ENCODE assay signal across 9 mouse cellular contexts in the genomic region with DNA sequence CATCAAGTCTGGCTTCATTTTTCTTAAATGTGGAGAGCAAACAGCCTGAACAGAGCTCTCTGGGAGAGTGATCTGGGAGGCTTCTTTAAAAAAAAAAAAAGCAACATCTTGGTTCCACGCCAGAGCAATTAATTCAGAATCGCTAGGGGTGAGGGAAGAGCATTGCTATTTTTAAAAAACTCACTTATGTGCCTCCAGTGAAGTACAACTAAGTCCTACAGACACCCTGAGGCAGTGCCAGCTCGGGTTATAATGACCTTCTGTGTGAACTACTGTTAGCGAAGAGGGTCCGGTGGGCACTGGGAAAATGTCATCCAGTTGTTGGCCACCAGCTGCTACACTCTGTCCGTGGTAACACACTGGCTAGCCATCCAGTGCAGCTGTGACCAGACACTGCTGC. TPM values are rescaled to one million over a fixed set of nuclear protein-coding genes. Genes with fewer than 3 reads are reported as not detected.
DNase-seq lines count a peak whose midpoint lies in the region; ATAC-seq lines count a peak whose summit lies in the region.
"Had no signal": no experiment of that assay in that cellular context is flagged by ENCODE, and none has a peak within 500 bp of the region (broad histone marks: within the 10 kb centered on the region; RNA-seq: fewer than 3 reads in every experiment).

No protein-coding gene starts in this region.

- H3K36me3 ChIP-seq in heart, embryonic 10.5 days, result no peaks in the 10 kb centered on the region
- no peaks in the 10 kb centered on the region for H3K36me3 ChIP-seq in kidney, embryonic 14.5 days (ENCODE audit: control insufficient read depth, insufficient read depth, low read length)
- H3K36me3 ChIP-seq: midbrain, embryonic 12.5 days had no signal

- DNase-seq in heart, adult 18-20 months, result peak; percentile 64 to 67
- no peak for DNase-seq in heart, embryonic 10.5 days (ENCODE audit: low spot score)
- DNase-seq in right cerebral cortex, postnatal 10 days (ENCODE audit: low spot score in 2 of 2), result peak; percentile 49 to 66
- no peak for DNase-seq in right cerebral cortex, adult 2 months (ENCODE audit: low spot score in 2 of 2)
- DNase-seq in adrenal gland, postnatal 10 days, result no peak
- no peak for DNase-seq in layer of hippocampus, postnatal 36 days

- ATAC-seq in kidney, embryonic 14.5 days (ENCODE audit: low FRiP score, low TSS enrichment), result 0 out of 2 replicates have a peak, but pooled peaks have one; percentile 44
- no peak for ATAC-seq in granulocyte monocyte progenitor cell, adult 5-6 weeks (replicated peaks; ENCODE audit: poor library complexity, severe bottlenecking)

- H3K9me3 ChIP-seq in heart, embryonic 10.5 days, result no peaks in the 10 kb centered on the region
- H3K9me3 ChIP-seq in kidney, embryonic 14.5 days (ENCODE audit: control insufficient read depth, low read length), result no peaks in the 10 kb centered on the region
- H3K9me3 ChIP-seq: midbrain, embryonic 12.5 days had no signal

- peaks cover 40% of the 10 kb centered on the region for H3K27me3 ChIP-seq in heart, embryonic 10.5 days (ENCODE audit: insufficient read depth, poor library complexity, severe bottlenecking)
- H3K27me3 ChIP-seq in kidney, embryonic 14.5 days (ENCODE audit: control insufficient read depth, insufficient read depth, low read length), result no peaks in the 10 kb centered on the region

- H3K4me2 ChIP-seq in kidney, embryonic 14.5 days (replicated peaks; ENCODE audit: low read depth, low read length), result no peak overlapping the region
- H3K4me2 ChIP-seq: midbrain, embryonic 12.5 days had no signal

- peaks cover 27% of the 10 kb centered on the region for H3K4me1 ChIP-seq in heart, embryonic 10.5 days
- H3K4me1 ChIP-seq in kidney, embryonic 14.5 days (ENCODE audit: control insufficient read depth, insufficient read depth, low read length), result peaks cover 9% of the 10 kb centered on the region; the same call in 1 of the 2 replicates

- H3K27ac ChIP-seq in heart, embryonic 10.5 days, result no peak overlapping the region
- peak overlapping the region; percentile 42; the same call in 1 of the 2 replicates for H3K27ac ChIP-seq in kidney, embryonic 14.5 days (ENCODE audit: low read depth, low read length)
- H3K27ac ChIP-seq: midbrain, embryonic 12.5 days had no signal

- WGBS in heart, embryonic 10.5 days, result 77% methylated on average over 6 of the region's 6 CpGs
- 66% methylated on average over 6 of the region's 6 CpGs for WGBS in kidney, embryonic 14.5 days

- no peak overlapping the region for H3K9ac ChIP-seq in kidney, embryonic 14.5 days (ENCODE audit: low read depth, low read length)
- H3K9ac ChIP-seq: midbrain, embryonic 12.5 days had no signal

- no peak overlapping the region for H3K4me3 ChIP-seq in heart, embryonic 10.5 days
- H3K4me3 ChIP-seq in kidney, embryonic 14.5 days (ENCODE audit: low read length), result no peak overlapping the region
- H3K4me3 ChIP-seq: midbrain, embryonic 12.5 days had no signal

RNA-seq across cellular contexts. Expression of gene Il17d, which starts 11.1 kb away (rescaled TPM):
- total RNA-seq in heart, adult 18-20 months (2021), result 1 to 10 TPM; 2.3 to 4.3 TPM
- 0.55 and 1.3 TPM in 2 replicates for polyA plus RNA-seq in heart, embryonic 10.5 days (2016; fragmentation: Nextera tagmentation; extraction: Ambion mirVana)
- 1.2 and 2.5 TPM in 2 replicates for polyA plus RNA-seq in kidney, embryonic 14.5 days (2014; fragmentation: Nextera tagmentation; extraction: Ambion mirVana)
- total RNA-seq in adrenal gland, postnatal 10 days (2021), result 1 to 10 TPM; 3.3 to 3.8 TPM
- total RNA-seq in granulocyte monocyte progenitor cell, adult 5-6 weeks (2014; fragmentation: Nextera tagmentation), result not detected in 2 replicates
- not detected in 2 replicates for total RNA-seq in granulocyte monocyte progenitor cell, adult 5-6 weeks (2017)
- 10 to 100 TPM; 13.4 to 13.6 TPM for total RNA-seq in layer of hippocampus, postnatal 36 days (2021)

RNA-seq across cellular contexts. Expression of gene Eef1akmt1, which starts 35.8 kb away (rescaled TPM):
- total RNA-seq in heart, adult 18-20 months (2021), result 10 to 100 TPM; 36.6 to 38.3 TPM
- 82.8 and 93.8 TPM in 2 replicates for polyA plus RNA-seq in heart, embryonic 10.5 days (2016; fragmentation: Nextera tagmentation; extraction: Ambion mirVana)
- 102 and 131 TPM in 2 replicates for polyA plus RNA-seq in kidney, embryonic 14.5 days (2014; fragmentation: Nextera tagmentation; extraction: Ambion mirVana)
- total RNA-seq in adrenal gland, postnatal 10 days (2021), result 10 to 100 TPM; 32.3 to 34.6 TPM
- total RNA-seq in granulocyte monocyte progenitor cell, adult 5-6 weeks (2014; fragmentation: Nextera tagmentation), result 24.9 and 30.6 TPM in 2 replicates
- total RNA-seq in granulocyte monocyte progenitor cell, adult 5-6 weeks (2017), result 17.0 and 30.5 TPM in 2 replicates
- 10 to 100 TPM; 36.8 to 37.7 TPM for total RNA-seq in layer of hippocampus, postnatal 36 days (2021)

Comparison
In these comparisons a context has a peak if more than half of its experiments do, and no peak if none do; other contexts are left out.
1. DNase-seq: peak in heart, adult 18-20 months (2 of 2) and right cerebral cortex, postnatal 10 days (2 of 2); none in heart, embryonic 10.5 days (single experiment), right cerebral cortex, adult 2 months (0 of 2), adrenal gland, postnatal 10 days (single experiment) and layer of hippocampus, postnatal 36 days (0 of 2).